Mouse (Mus musculus) heart, postnatal 14 days (tissue): ENCODE measurements around the gene Shprh. TPM values are rescaled to one million over a fixed set of nuclear protein-coding genes. Genes with fewer than 3 reads are reported as not detected.
"Not testable (repeated sequence)": the region's sequence is repeated elsewhere in the genome, so short reads cannot be mapped to it uniquely, and the experiment has no call there.

Source experiments
- DNase-seq, 2 experiments: peaks; one replicate each; pipeline ENCODE4 v3.0.0; 2021 to 2022
- intact Hi-C: fragments of 180-260 bp; cut with DNase I; formaldehyde crosslinking; loops from one replicate; pipeline ENCODE4 v1.15.1; 2025
- long read RNA-seq, 2 experiments: library from polyadenylated mRNA; stranded (forward); transcript quantifications; one replicate each; pipeline ENCODE4 v2.0.0; 2021
- total RNA-seq, 2 experiments: library from RNA; stranded (reverse); gene quantifications; 2 replicates each; pipeline ENCODE4 v1.2.3; 2021

The Shprh gene
- 10 to 100 TPM; 14.0 to 14.6 TPM for total RNA-seq
- long read RNA-seq, experiment 1, full-length matches to known transcripts: 2 of 4 reads
- long read RNA-seq, experiment 1, partial matches to known transcripts: 0 of 4 reads
- long read RNA-seq, experiment 1, other reads (novel, unspliced or antisense): 2 of 4 reads
- long read RNA-seq, experiment 2, full-length matches to known transcripts: 1 of 1 reads
- long read RNA-seq, experiment 2, partial matches to known transcripts: 0 of 1 reads
- long read RNA-seq, experiment 2, other reads (novel, unspliced or antisense): 0 of 1 reads

DNA sequence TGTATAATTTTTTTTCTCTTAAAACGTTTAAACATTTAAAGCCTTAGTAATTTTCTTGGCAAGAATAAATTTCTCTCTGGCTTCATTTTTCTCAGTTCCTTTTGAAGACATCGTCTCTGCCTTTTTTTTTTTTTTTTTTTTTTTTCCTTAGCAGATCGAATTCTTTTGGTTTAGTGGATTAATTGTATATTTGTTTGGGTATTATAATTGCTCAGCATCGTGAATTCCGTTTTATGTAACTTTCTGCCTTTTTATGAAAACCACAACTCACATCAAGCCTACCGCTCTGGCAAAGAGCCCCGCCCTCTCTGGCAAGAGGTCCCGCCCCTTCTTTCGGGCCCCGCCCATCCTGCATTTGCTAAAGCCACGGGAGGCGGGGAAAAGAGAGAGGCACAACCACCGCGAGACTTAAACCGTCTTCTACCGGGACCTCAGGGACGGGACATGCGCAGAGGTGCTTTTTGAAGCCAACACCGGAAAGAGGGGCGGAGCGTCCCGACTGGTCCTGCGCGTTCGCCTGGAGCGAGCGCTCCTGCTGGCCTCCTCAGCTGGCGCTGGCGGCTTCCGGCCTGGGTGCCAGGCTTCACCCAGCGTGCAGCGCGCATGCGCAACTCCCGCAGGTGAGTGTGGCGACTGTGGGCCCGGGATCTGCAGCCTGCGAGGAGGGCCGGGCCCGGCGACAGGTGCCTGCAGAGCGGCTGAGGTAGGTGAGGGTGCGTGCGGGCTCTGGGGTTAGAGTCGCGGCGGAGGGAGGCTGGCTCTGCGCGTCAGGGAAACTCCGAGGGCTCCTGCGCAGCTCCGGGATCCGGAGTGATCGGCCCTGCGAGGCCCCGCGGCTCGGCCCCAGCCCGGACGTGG, at the start of gene Shprh:
Gene Shprh (plus strand): TSS at position 544 of the 858 bp plus-strand sequence.
- intact Hi-C loops: loop anchor here (2.0 kb wide), 1 partner anchor 132 kb away; the partner anchor contains the start of gene Fbxo30

DNA sequence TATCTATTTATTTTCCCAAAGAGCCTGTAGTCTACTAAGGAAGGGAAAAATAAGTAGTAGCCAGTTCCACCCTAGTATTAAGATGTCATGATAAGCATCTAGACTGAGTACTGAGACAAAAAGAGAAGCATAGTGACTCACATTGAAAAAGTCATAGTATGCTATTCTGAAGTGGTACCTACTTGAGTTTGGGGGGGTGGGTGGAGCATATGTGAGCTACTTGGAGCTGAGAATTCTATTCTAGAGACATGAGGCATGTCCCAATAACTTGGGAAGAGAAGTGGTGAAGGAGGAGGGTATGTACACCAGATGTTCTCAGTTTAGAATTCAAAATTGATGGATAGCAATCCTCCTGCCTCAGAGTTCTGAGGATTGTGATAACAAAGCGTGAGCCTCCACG, 27.4 kb upstream of the Shprh start:
- no peak for DNase-seq
- intact Hi-C loops: no loop called here

More for the DNA sequence above, at the start of gene Shprh:
- DNase-seq: peak; percentile 96 to 98

DNA sequence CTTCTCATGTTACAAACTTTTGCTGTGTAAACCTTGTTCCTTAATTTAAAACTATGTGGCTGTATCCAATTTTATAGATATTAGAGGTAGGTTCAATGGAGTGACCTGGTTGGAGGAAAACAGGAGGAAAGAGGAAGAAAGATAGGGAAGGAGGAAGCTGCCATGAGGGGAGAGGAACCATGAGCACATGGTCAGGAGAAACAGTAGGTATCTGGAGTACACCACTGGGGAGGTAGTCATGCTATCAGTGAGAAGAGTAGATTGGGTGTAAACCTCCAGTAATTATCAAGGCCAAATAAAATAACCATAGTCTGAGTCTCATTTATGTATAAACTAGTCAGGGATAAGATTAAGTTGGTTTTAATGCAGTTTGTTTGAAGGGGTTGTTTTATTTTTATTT, 3.6 kb upstream of the Shprh start:
- intact Hi-C loops: no loop called here
- no peak for DNase-seq

GRCm38 (mm10) chr10:11148446-11148845, 781 bp upstream of the Shprh start:
- no peak for DNase-seq
- intact Hi-C loops: loop anchor here (2.0 kb wide), 1 partner anchor 132 kb away; the partner anchor contains the start of gene Fbxo30

- intact Hi-C loops: loop anchor here (2.0 kb wide), 1 partner anchor 131 kb away; the partner anchor contains the start of gene Fbxo30
- DNase-seq: no peak
These were observed 507 bp downstream of the Shprh start for GRCm38 (mm10) chr10:11149742-11150125.

DNA sequence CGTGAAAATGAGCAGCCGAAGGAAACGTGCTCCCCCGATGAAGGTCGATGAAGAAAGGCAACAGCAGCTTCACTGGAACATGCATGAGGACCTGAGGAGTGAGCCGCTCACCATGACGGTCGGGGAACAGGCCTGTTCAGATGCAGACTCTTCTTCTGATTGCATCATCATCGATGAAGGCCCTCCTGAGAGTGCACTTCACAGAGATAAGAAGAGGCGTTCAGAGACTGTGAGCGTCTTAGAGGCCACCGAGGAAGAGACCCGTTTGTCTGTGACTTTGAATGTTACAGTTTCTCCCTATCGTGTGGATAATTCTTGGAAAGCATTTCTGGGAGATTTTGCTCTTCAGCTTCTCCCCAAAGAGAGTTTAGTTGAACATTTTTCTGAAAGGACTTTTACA, 2.4 kb downstream of the Shprh start:
- intact Hi-C loops: no loop called here
- no peak for DNase-seq

DNA sequence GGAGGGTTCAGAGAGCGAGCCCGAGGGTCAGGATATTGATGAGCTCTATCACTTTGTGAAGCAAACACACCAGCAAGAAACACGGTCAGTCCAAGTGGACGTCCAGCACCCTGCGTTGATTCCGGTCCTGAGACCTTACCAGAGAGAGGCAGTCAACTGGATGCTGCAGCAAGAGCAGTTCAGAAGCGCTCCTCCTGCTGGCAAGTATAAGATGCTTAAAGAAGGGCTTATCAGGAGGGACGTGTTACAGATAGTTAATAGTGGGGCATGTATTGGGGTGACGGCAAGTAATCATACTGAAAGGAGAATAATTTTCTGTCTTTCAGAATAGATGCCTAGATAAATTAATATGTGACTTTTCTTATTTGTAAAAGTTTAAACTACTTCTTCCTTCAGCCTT, 7.8 kb downstream of the Shprh start:
- DNase-seq: no peak
- intact Hi-C loops: no loop called here

- DNase-seq: no peak
- intact Hi-C loops: no loop called here
These were observed 15.3 kb downstream of the Shprh start for GRCm38 (mm10) chr10:11164537-11164936.

DNA sequence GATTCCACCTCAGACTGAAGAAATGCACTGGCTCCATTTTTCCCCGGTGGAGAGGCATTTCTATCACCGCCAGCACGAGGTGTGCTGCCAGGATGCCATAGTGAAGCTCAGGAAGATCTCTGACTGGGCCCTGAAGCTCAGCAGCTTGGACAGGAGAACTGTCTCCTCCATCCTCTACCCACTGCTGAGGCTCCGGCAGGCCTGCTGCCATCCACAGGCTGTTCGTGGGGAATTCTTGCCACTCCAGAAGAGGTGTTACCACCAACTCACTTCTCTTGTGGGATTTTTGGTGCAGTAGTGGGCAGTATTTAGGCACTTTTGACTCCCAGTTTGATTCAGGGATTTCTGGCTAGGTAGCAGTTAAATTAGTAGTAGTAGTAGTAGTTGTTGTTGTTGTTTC, 21.0 kb downstream of the Shprh start:
- intact Hi-C loops: no loop called here
- DNase-seq: no peak

DNA sequence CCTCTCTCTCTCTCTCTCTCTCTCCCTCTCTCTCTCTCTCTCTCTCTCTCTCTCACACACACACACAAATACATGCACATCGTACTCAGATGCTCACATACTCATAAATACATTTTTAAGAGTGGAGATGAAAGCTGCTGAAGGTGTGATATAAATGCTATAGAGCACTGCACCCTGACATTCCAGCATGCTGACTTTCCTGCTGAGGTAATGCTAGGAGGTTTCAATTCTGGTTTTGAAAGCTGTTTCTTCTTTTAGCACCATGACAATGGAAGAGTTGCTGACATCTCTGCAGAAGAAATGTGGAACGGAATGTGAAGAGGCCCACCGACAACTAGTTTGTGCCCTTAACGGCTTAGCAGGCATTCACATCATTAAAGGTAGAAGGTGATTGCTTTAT, 22.4 kb downstream of the Shprh start:
- intact Hi-C loops: no loop called here
- DNase-seq: no peak

DNA sequence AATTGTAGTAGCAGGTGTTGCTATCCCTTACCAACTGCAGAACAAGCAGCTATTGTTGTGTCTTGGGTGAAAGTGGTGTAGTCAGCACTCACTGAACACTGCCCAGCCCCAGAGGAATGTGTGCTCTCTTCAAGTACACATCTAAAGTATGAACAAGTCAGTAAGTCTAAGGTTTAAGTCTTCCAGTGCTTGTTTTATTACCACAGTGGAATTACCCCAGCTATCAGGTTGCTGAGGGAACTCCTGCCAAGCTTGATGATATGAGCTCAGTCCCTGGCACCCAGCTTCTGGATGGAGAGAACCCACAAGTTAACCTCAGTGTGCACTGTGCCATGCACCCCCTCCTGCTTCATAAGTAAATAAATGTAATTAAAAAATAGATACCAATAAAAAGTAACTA, 23.3 kb downstream of the Shprh start:
- intact Hi-C loops: no loop called here
- peak; percentile 7 to 28 for DNase-seq

- DNase-seq: no peak
- intact Hi-C loops: no loop called here
These were observed 26.7 kb downstream of the Shprh start for GRCm38 (mm10) chr10:11175801-11176482.

DNA sequence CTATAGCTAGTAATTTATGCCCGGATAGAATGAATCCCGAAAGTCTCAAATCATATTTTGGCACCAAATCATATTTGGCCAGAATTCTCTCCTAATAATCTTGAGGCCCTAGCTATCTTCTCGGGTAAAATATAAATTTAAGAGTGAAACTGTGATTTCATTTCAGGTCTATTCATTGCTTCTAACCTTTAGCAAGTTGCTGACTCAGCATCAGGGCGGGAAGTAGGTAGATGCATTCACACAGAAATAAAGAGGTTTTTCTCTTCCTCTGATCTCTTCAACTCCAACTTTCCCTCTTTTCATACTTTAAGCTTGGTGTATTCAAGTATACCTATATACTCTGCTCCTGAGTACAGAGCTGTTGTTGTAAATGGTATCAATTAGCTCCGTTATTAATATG, 30.9 kb downstream of the Shprh start:
- intact Hi-C loops: no loop called here
- DNase-seq: no peak

- intact Hi-C loops: loop anchor here (10.0 kb wide), 1 partner anchor 147 kb away; the partner anchor contains the start of gene Epm2a
- no peak for DNase-seq
These were observed 48.1 kb downstream of the Shprh start for GRCm38 (mm10) chr10:11197341-11197740.

- intact Hi-C loops: loop anchor here (10.0 kb wide), 1 partner anchor 146 kb away; the partner anchor contains the start of gene Epm2a
- DNase-seq: peak in 1 of 2 experiments; percentile 31
These were observed 49.1 kb downstream of the Shprh start for GRCm38 (mm10) chr10:11198346-11198745.

GRCm38 (mm10) chr10:11199980-11200379, 50.8 kb downstream of the Shprh start:
- DNase-seq: no peak
- intact Hi-C loops: loop anchor here (10.0 kb wide), 1 partner anchor 145 kb away; the partner anchor contains the start of gene Epm2a

GRCm38 (mm10) chr10:11205883-11206282, 56.7 kb downstream of the Shprh start:
- intact Hi-C loops, DNase-seq: not testable (repeated sequence)

DNA sequence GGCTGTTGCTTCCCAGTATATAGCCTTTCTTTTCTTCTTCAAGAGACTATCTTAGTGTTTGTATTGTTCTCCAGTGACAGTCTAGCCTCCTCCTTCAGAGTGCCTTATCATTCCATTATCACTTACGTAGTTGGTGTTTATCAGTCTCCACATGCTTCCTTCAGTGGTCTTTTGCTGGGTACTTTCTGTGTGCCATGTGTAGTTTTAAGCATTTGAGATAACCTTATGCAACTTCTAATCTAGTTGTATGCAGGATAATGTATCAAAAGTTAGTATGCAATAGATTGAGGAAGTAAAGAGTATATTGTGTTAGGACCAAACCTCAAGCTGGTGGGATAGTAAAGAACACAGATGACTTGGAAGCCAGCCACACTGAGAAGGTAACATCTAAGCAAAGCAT, 59.4 kb downstream of the Shprh start:
- intact Hi-C loops: no loop called here
- no peak for DNase-seq

- intact Hi-C loops: loop anchor here (5.0 kb wide), 1 partner anchor 70 kb away; the partner anchor contains the start of gene Fbxo30
- DNase-seq: peak in 1 of 2 experiments; percentile 11
These were observed 62.8 kb downstream of the Shprh start for GRCm38 (mm10) chr10:11212003-11212402.

- DNase-seq: no peak
These were observed 77.2 kb downstream of the Shprh start for GRCm38 (mm10) chr10:11226442-11226841.

More at GRCm38 (mm10) chr10:11226442-11226841, 77.2 kb downstream of the Shprh start:
- intact Hi-C loops: no loop called here
